Mouse (Mus musculus) heart, embryonic 14.5 days (tissue): ENCODE measurements at regions not wholly inside any gene's neighbourhood (a gene's known extent, or its start where the extent isn't known, plus 50 kb on each side); places are given as distances from the start of the nearest gene placed in this dataset.

Source experiments
- ATAC-seq: fragments of 200-750 bp; cut with Nextera tagmentation; 2 replicates; pipeline ENCODE4 v1.8.0; 2017; ENCODE audit warnings: low read depth, moderate TSS enrichment; ENCODE audit not compliant: insufficient number of reproducible peaks, insufficient read depth, low FRiP score
- H3K27ac ChIP-seq, 2 experiments: fragments of 200-500 bp in 1 of 2; fragments of 300-500 bp in 1 of 2; sonication (generic) in 1 of 2; replicated peaks in 1 of 2; 2 replicates each; pipeline ENCODE4 v1.5.1; 2012 to 2014; ENCODE audit warnings: low read depth in 2 of 2, low read length in 2 of 2, control low read depth in 1 of 2, mild to moderate bottlenecking in 1 of 2, mixed read lengths in 1 of 2; ENCODE audit not compliant: control insufficient read depth in 1 of 2, insufficient read depth in 1 of 2
- H3K27me3 ChIP-seq: fragments of 300-500 bp; sonication (generic); 2 replicates; pipeline ENCODE4 v1.6.1; 2014; ENCODE audit warnings: mild to moderate bottlenecking, low read length, control low read depth; ENCODE audit not compliant: control insufficient read depth, insufficient read depth
- H3K36me3 ChIP-seq: fragments of 300-500 bp; sonication (generic); 2 replicates; pipeline ENCODE4 v1.6.1; 2014; ENCODE audit warnings: mild to moderate bottlenecking, control low read depth, low read length, mixed read lengths; ENCODE audit not compliant: control insufficient read depth, insufficient read depth
- H3K4me1 ChIP-seq, 2 experiments: fragments of 200-500 bp in 1 of 2; fragments of 300-500 bp in 1 of 2; sonication (generic) in 1 of 2; 2 replicates each; pipeline ENCODE4 v1.6.1; 2012 to 2014; ENCODE audit warnings: low read length in 2 of 2, control low read depth in 1 of 2, mixed read lengths in 1 of 2; ENCODE audit not compliant: control insufficient read depth in 2 of 2, insufficient read depth in 2 of 2
- H3K4me2 ChIP-seq: fragments of 300-500 bp; sonication (generic); 2 replicates; pipeline ENCODE4 v1.6.1; 2014; ENCODE audit warnings: mild to moderate bottlenecking, low read length
- H3K4me3 ChIP-seq, 2 experiments: fragments of 200-500 bp in 1 of 2; fragments of 300-500 bp in 1 of 2; sonication (generic) in 1 of 2; 2 replicates each; pipeline ENCODE4 v1.5.1; 2012 to 2014; ENCODE audit warnings: low read length in 2 of 2, mild to moderate bottlenecking in 2 of 2, control low read depth in 1 of 2, low read depth in 1 of 2, moderate library complexity in 1 of 2; ENCODE audit not compliant: control insufficient read depth in 1 of 2, insufficient read depth in 1 of 2
- H3K9ac ChIP-seq: fragments of 300-500 bp; sonication (generic); 2 replicates; pipeline ENCODE4 v1.6.1; 2014; ENCODE audit warnings: mild to moderate bottlenecking, low read length
- H3K9me3 ChIP-seq: fragments of 300-500 bp; sonication (generic); 2 replicates; pipeline ENCODE4 v1.6.1; 2016; ENCODE audit warnings: low read length, control low read depth; ENCODE audit not compliant: control insufficient read depth
- WGBS: fragments of 180-500 bp; shearing (Covaris S2); extraction: QIAGEN DNeasy Blood & Tissue Kit; methylation state at CpG from one replicate; pipeline ENCODE4 v1.1.7; 2014; 5-methylcytosine and 5-hydroxymethylcytosine counted together

DNA sequence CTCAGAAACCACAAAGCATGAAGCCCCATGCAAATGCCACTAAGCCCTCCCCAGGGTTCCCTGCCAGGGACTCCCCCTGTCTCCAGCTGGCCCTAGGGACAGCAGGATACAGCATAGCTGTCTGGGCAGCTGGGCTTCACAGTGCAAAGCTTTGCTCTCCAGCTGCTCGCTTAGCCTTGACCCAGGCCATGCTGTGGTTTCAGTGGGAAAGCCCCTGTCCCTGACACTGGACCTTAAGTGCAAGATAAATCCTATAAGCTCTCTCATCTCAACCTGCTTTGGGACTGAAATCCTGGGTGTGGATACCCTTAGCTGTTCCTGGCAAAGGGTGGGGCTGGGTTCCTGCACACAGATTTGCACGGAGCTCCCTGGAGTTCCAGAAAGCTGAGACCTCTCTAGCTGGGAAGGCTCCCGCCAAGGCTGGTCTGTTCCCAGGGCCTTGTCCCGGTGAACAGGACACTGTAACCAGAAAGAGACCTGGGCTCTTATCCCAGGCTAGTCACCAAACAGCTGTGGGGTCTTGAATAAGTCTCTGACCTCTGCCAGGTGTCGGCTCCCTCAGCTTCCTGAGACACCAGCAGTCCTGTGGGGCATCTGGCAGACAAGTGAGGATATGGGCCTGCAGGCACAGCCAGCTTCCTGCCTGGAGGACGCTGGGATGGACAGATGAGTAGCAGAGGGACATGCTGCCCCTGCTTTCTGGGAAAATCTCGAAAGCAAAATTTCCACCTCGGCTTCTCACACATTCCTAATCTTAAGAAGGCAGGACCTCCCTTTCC is 299.7 kb downstream of the Tns1 start:
- Histone ChIP-seq H3K36me3 (no peaks in the 10 kb centered on the region), H3K9me3 (no peaks in the 10 kb centered on the region), H3K9ac (no peak overlapping the region), H3K4me1 (peaks cover 4 to 8% of the 10 kb centered on the region in 2 experiments; a peak in 3 of 4 replicates), H3K4me3 (no peak overlapping the region), H3K4me2 (no peak overlapping the region), H3K27me3 (no peaks in the 10 kb centered on the region), H3K27ac (no peak overlapping the region)
- ATAC-seq: no peak
- WGBS: 62% methylated on average over 8 of the region's 8 CpGs

DNA sequence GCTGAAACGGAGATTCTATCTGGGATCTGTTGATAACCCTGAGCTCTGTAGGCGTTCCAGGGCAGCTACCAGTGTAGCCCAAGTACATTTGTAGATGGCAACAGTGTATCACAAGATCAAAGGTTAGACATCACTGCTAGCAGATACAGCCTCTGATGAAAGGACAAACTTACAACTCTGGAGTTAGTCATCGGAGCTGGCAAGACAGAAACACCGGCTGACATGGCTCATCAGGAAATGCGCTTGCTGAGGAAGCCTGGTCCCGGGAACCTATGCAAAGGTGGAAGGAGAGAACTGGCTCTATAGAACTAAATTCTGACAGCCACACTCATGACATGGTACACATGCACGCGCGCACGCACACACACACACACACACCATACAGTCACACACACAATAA is 300.5 kb downstream of the Tns1 start:
- peaks cover 4 to 5% of the 10 kb centered on the region in 2 experiments; a peak in 3 of 4 replicates for H3K4me1 ChIP-seq
- H3K27ac ChIP-seq: no peak overlapping the region
- 78% methylated on average over 10 of the region's 10 CpGs for WGBS
- no peaks in the 10 kb centered on the region for H3K36me3 ChIP-seq
- no peak overlapping the region for H3K4me3 ChIP-seq
- no peaks in the 10 kb centered on the region for H3K9me3 ChIP-seq
- no peak overlapping the region for H3K9ac ChIP-seq
- no peaks in the 10 kb centered on the region for H3K27me3 ChIP-seq
- no peak for ATAC-seq
- H3K4me2 ChIP-seq: no peak overlapping the region

DNA sequence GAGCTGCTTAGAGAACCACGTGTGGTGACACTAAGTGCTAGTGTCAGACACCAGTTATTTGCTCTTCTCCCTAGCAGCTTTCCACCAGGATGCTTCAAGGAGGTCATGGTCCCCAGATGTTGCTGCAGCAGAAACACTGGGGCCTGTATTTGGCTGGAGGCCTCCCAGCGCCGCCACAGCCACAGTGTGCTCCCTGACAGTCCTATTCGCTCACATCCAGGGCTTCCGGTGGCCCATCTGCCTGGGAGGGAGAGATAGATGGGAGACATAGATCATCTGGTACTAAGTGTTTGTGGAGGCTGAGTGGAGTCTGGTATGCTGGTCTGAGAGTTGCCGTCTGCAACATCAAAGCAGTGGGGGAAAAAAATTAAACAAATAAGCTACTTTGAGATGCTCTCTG is 301.6 kb downstream of the Tns1 start:
- peaks cover 4 to 5% of the 10 kb centered on the region in 2 experiments; a peak in 3 of 4 replicates for H3K4me1 ChIP-seq
- WGBS: 64% methylated on average over 6 of the region's 6 CpGs
- H3K27ac ChIP-seq: no peak overlapping the region
- H3K4me2 ChIP-seq: no peak overlapping the region
- no peaks in the 10 kb centered on the region for H3K36me3 ChIP-seq
- no peak overlapping the region for H3K9ac ChIP-seq
- H3K9me3 ChIP-seq: no peaks in the 10 kb centered on the region
- H3K27me3 ChIP-seq: no peaks in the 10 kb centered on the region
- H3K4me3 ChIP-seq: no peak overlapping the region
- no peak for ATAC-seq

DNA sequence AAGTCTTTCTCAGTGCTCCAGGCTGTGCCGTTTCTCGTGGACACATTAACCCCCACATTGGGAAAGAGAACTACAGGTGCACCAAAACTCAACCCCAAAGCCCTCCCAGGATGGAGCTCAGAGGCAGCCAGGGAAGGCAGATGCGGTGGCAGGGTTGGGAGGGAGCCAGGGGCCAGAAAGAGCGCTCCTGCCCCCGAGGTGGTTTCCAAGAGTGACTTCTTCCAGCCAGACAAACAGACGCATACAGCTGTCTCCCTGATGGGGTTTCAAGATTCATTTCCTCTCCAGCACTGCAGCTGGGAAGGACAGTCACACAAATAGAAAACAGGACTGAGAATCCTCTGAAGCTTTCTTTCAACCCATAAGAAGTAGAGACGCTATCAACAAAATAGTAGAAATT is 303.5 kb downstream of the Tns1 start:
- H3K9me3 ChIP-seq: no peaks in the 10 kb centered on the region
- no peak overlapping the region for H3K4me3 ChIP-seq
- no peak for ATAC-seq
- 73% methylated on average over 7 of the region's 7 CpGs for WGBS
- no peak overlapping the region for H3K9ac ChIP-seq
- no peak overlapping the region for H3K27ac ChIP-seq
- no peaks in the 10 kb centered on the region for H3K4me1 ChIP-seq
- H3K36me3 ChIP-seq: no peaks in the 10 kb centered on the region
- no peaks in the 10 kb centered on the region for H3K27me3 ChIP-seq
- no peak overlapping the region for H3K4me2 ChIP-seq

DNA sequence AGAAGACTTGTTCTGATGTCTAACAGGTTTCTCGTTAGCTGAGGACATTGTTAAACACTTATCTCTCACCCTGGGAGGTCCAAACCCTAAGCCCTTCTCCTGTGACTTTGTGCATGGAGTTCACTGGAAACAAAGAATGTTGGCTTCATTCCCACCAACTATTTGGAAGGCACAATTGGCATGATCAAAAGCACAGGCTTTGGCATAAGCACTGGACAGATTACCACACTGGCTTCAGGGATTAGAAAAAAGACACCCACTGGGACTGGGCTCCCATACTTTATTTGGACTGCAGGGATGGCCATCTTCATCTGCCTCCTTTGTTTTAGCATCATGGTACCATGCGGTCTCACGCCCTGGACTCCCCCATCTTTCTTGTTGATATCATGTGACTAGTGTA is 317.0 kb downstream of the Tns1 start:
- WGBS: 66% methylated on average over 3 of the region's 3 CpGs
- no peak overlapping the region for H3K27ac ChIP-seq

DNA sequence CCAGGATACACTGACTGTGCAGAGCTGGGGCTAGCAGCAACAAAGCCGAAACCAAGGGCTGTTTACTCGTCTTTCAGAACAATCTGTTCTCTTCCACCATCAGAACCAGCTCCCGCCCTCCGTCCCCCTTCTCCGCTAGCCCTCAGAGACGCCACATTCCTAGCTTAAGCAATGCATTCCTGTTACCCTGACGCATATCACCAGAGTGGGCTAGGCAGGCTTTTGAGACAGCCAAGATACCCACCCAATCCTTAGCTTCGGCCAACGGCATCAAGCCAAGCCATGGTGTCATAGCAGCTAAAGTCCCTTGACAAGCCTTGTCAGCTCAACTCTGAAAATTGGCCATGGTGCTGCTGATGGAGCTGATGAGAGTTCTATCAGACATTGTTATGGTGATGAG is 319.1 kb downstream of the Tns1 start:
- H3K4me2 ChIP-seq: no peak overlapping the region
- 64% methylated on average over 9 of the region's 9 CpGs for WGBS
- H3K9me3 ChIP-seq: no peaks in the 10 kb centered on the region
- no peak overlapping the region for H3K4me3 ChIP-seq
- H3K36me3 ChIP-seq: no peaks in the 10 kb centered on the region
- H3K27ac ChIP-seq: no peak overlapping the region
- peaks cover 0 to 6% of the 10 kb centered on the region in 2 experiments; a peak in 1 of 4 replicates for H3K4me1 ChIP-seq
- ATAC-seq: no peak
- no peaks in the 10 kb centered on the region for H3K27me3 ChIP-seq
- no peak overlapping the region for H3K9ac ChIP-seq

More for the DNA sequence above, 317.0 kb downstream of the Tns1 start:
- Histone ChIP-seq H3K4me2 (no peak overlapping the region), H3K36me3 (no peaks in the 10 kb centered on the region), H3K4me3 (no peak overlapping the region), H3K9ac (no peak overlapping the region), H3K4me1 (peaks cover 0 to 6% of the 10 kb centered on the region in 2 experiments; a peak in 1 of 4 replicates), H3K27me3 (no peaks in the 10 kb centered on the region), H3K9me3 (no peaks in the 10 kb centered on the region)
- no peak for ATAC-seq

DNA sequence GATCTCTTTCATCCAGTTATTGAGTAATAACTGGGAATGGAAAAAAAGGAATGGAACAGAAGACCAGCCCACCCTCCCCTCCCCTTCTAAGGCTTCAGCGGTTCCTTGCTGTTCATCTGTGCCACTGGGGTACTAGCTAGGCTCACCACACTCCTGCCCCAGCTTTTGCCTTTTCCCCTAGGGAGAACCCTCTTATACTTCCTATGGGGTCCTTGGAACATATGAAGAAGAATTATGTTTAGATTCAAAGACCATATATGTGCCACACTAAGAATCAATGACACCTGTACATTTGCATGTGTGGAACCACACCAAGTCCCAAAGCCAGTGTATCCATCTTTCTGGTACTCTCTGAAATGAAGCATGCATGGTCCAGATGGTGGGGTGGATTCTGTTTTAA is 324.3 kb downstream of the Tns1 start:
- ATAC-seq: no peak
- Histone ChIP-seq H3K4me3 (no peak overlapping the region), H3K4me2 (no peak overlapping the region), H3K4me1 (peaks cover 0 to 4% of the 10 kb centered on the region in 2 experiments; a peak in 1 of 4 replicates), H3K9ac (no peak overlapping the region), H3K36me3 (no peaks in the 10 kb centered on the region), H3K27me3 (no peaks in the 10 kb centered on the region), H3K27ac (no peak overlapping the region), H3K9me3 (no peaks in the 10 kb centered on the region)
- 85% methylated on average over 1 of the region's 1 CpGs for WGBS

DNA sequence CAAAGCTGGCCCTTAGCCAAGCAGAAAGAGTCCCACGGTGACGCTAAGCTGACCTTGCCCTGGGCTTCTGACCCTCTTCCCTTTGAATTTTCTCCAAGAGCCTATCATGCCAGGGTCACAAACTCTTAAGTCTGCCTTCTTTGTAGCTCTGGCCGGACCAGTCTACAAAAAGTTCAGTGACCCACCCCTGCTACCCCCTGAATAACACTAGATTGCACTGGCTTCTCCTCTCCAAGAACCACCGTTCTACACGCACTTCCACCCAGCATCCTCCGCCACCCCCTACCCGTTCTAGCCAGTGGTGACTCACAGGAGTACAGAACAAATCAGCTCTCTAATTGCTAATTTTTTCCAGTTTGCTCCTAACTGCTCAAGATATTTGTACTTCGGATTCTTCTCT is 325.0 kb downstream of the Tns1 start:
- no peak overlapping the region for H3K9ac ChIP-seq
- H3K4me2 ChIP-seq: no peak overlapping the region
- peaks cover 0 to 2% of the 10 kb centered on the region in 2 experiments; a peak in 1 of 4 replicates for H3K4me1 ChIP-seq
- no peak overlapping the region for H3K4me3 ChIP-seq
- H3K27ac ChIP-seq: no peak overlapping the region
- H3K9me3 ChIP-seq: no peaks in the 10 kb centered on the region
- 62% methylated on average over 8 of the region's 8 CpGs for WGBS
- H3K36me3 ChIP-seq: no peaks in the 10 kb centered on the region
- H3K27me3 ChIP-seq: no peaks in the 10 kb centered on the region
- ATAC-seq: no peak
